Mouse (Mus musculus) forebrain, embryonic 12.5 days (tissue): ENCODE results near the gene Rnf185. TPM values are rescaled to one million over a fixed set of nuclear protein-coding genes. Genes with fewer than 3 reads are reported as not detected.
A peak's percentile ranks its signal among the peaks of the same experiment; 100 is the strongest.

Experiments used
- ATAC-seq: fragments of 200-750 bp; cut with Nextera tagmentation; 2 replicates; pipeline ENCODE4 v1.8.0; 2017; ENCODE audit warnings: moderate TSS enrichment; ENCODE audit not compliant: low FRiP score
- H3K27ac ChIP-seq: fragments of 300-500 bp; sonication (generic); 2 replicates; pipeline ENCODE4 v1.5.1; 2016; ENCODE audit warnings: mild to moderate bottlenecking
- H3K27me3 ChIP-seq: fragments of 300-500 bp; sonication (generic); 2 replicates; pipeline ENCODE4 v1.6.1; 2016; ENCODE audit warnings: mild to moderate bottlenecking
- H3K36me3 ChIP-seq: fragments of 300-500 bp; sonication (generic); replicated peaks from 2 replicates; pipeline ENCODE4 v1.6.1; 2016; ENCODE audit warnings: mild to moderate bottlenecking
- H3K4me1 ChIP-seq: fragments of 300-500 bp; sonication (generic); 2 replicates; pipeline ENCODE4 v1.6.1; 2016
- H3K4me2 ChIP-seq: fragments of 300-500 bp; sonication (generic); 2 replicates; pipeline ENCODE4 v1.6.1; 2016; ENCODE audit warnings: mild to moderate bottlenecking, moderate library complexity
- H3K4me3 ChIP-seq: fragments of 300-500 bp; sonication (generic); replicated peaks from 2 replicates; pipeline ENCODE4 v1.5.1; 2016; ENCODE audit warnings: mild to moderate bottlenecking
- H3K9ac ChIP-seq: fragments of 300-500 bp; sonication (generic); 2 replicates; pipeline ENCODE4 v1.6.1; 2016; ENCODE audit warnings: mild to moderate bottlenecking
- H3K9me3 ChIP-seq: fragments of 300-500 bp; sonication (generic); 2 replicates; pipeline ENCODE4 v1.6.1; 2016
- WGBS: fragments of 180-500 bp; shearing (Covaris S2); methylation state at CpG from one replicate; pipeline ENCODE4 v1.1.7; 2016; 5-methylcytosine and 5-hydroxymethylcytosine counted together
- polyA plus RNA-seq: library from polyadenylated mRNA; unstranded; fragments of >200 nt; fragmentation: Nextera tagmentation; extraction: Ambion mirVana; gene quantifications from 2 replicates; pipeline ENCODE4 v1.2.1, GENCODE M21; 2016

The Rnf185 gene
- polyA plus RNA-seq: 42.4 and 43.2 TPM in 2 replicates

DNA sequence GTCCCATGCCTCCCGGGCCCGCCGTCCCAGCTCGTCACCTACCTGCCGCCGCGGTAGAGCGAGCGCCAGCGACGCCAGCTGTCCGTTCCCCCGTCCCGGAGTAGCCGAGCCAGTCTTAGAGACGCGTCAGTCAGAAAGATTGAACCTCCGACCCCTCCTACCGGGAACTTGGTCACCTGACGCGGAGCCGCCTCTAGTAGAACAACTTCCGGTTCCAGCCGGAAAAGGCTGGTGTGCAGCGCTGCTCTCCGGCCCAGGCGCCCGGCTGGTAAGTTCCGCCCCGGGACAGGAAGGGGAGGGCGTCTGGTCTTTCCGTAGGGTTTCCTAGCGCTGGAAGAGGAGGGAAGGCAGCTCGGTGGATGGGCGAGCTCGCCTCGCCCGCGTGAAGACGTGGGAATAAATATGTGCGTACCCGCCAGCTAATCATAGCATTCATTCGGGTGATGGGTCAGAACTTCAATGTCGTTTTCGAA lies at the start of gene Rnf185:
Rnf185 (minus strand) TSS at position 197 of the 473 bp plus-strand sequence.
- Histone ChIP-seq H3K4me1 (peaks cover 19% of the 10 kb centered on the region), H3K27me3 (no peaks in the 10 kb centered on the region), H3K9ac (peak within 1 kb of the TSS; percentile 78), H3K9me3 (no peaks in the 10 kb centered on the region), H3K4me2 (peak within 1 kb of the TSS; percentile 81), H3K27ac (peak within 1 kb of the TSS; percentile 86), H3K4me3 (peak within 1 kb of the TSS; percentile 79), H3K36me3 (0 out of 2 replicates have a peak, but pooled peaks cover 5% of the 10 kb centered on the region)
- peak; percentile 98 for ATAC-seq
- under 1% methylated on average over 45 of the region's 45 CpGs for WGBS

DNA sequence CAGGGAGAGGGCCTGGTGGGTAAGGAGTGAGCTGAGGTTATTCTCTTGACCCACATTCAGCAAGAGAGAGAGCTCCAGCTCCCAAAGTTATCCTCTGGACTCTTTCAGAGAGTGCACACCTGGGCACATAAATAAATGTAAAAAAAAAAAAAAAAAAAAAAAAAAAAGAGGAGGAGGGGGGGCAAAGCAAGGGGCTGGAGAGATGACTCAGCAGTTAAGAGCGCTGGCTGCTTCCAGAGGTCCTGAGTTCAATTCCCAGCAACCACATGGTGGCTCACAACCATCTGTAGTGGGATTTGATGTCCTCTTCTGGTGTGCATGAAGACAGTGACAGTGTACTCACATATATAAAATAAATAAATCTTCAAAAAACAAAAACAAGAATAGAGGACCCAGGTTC lies 45.1 kb upstream of the Rnf185 start:
- no peak overlapping the region for H3K9ac ChIP-seq
- no peaks in the 10 kb centered on the region for H3K36me3 ChIP-seq
- H3K27me3 ChIP-seq: no peaks in the 10 kb centered on the region
- no peaks in the 10 kb centered on the region for H3K9me3 ChIP-seq
- no peak overlapping the region for H3K4me3 ChIP-seq
- H3K4me2 ChIP-seq: no peak overlapping the region
- H3K27ac ChIP-seq: no peak overlapping the region
- H3K4me1 ChIP-seq: no peaks in the 10 kb centered on the region
- no peak for ATAC-seq
- 92% methylated on average over 1 of the region's 1 CpGs for WGBS

DNA sequence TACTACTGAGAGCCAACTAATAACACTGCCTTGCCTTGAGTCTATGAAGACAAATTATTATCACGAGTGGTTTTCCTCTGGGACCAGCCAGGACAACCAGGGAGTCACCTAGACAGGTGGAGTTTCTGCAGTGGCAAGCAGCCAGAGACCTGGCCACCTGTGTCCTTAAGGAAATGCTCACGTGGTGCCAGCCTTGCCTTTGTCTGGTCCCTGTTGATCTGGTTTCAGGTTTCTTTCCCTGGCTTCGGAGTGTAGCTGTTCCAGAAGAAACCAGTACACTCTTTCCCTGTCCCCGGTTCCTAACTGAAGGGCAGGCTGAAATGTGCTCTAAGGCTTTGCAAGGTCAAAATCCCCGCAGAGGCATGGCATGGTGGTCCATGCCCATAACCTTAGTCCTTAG lies 44.6 kb upstream of the Rnf185 start:
- 62% methylated on average over 5 of the region's 5 CpGs for WGBS

DNA sequence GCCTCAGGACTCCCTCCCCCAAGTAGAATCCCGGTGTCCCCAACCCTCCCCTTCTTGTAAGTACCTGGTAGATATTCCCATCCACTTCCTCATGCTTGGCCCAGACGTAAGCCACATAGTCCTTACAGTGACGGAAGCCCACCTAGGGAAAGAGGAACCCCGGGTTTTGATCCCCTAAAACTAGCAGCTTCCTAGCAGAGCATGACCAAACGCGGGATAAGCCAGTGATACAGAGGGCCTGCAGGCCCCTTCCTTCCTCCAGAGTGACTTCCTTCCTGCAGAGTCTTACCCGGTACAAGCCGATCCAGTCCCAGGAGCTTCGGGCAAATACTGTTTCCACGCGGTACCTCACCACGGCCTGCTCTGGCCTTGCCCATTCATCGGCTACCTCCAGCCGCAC lies 43.3 kb upstream of the Rnf185 start:
- no peak overlapping the region for H3K27ac ChIP-seq
- no peak overlapping the region for H3K4me3 ChIP-seq
- H3K36me3 ChIP-seq: no peaks in the 10 kb centered on the region
- no peak overlapping the region for H3K4me2 ChIP-seq
- no peaks in the 10 kb centered on the region for H3K4me1 ChIP-seq
- H3K9ac ChIP-seq: no peak overlapping the region
- 95% methylated on average over 14 of the region's 14 CpGs for WGBS
- no peak for ATAC-seq
- H3K27me3 ChIP-seq: no peaks in the 10 kb centered on the region
- H3K9me3 ChIP-seq: no peaks in the 10 kb centered on the region

More for the DNA sequence above, 44.6 kb upstream of the Rnf185 start:
- H3K27me3 ChIP-seq: no peaks in the 10 kb centered on the region
- H3K4me3 ChIP-seq: no peak overlapping the region
- ATAC-seq: no peak
- H3K9ac ChIP-seq: no peak overlapping the region
- H3K27ac ChIP-seq: no peak overlapping the region
- H3K36me3 ChIP-seq: no peaks in the 10 kb centered on the region
- no peak overlapping the region for H3K4me2 ChIP-seq
- H3K4me1 ChIP-seq: no peaks in the 10 kb centered on the region
- no peaks in the 10 kb centered on the region for H3K9me3 ChIP-seq

DNA sequence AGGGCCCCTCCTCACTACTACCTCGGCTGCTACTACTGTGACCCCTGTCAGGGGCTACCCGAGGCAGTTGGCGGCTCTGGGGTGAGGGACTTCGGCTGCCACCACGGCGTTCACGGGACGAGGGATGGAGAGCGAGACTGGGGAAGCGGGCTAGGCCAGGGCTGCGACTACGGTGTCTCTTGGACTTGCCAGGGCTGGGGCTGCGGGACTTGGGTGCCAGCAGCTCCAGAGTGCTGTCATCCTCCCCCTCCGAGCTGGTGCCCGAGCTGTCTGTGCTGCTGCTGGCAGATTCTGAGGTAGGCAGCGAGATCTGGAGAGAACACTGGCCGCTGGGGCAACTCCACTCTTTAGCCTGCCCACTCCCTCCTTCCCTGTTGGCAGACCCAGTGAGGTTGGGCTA lies 42.7 kb upstream of the Rnf185 start:
- WGBS: 82% methylated on average over 17 of the region's 17 CpGs
- no peak overlapping the region for H3K9ac ChIP-seq
- no peaks in the 10 kb centered on the region for H3K27me3 ChIP-seq
- H3K4me1 ChIP-seq: no peaks in the 10 kb centered on the region
- H3K4me3 ChIP-seq: no peak overlapping the region
- no peak for ATAC-seq
- no peaks in the 10 kb centered on the region for H3K9me3 ChIP-seq
- no peak overlapping the region for H3K4me2 ChIP-seq
- H3K36me3 ChIP-seq: no peaks in the 10 kb centered on the region
- H3K27ac ChIP-seq: no peak overlapping the region

DNA sequence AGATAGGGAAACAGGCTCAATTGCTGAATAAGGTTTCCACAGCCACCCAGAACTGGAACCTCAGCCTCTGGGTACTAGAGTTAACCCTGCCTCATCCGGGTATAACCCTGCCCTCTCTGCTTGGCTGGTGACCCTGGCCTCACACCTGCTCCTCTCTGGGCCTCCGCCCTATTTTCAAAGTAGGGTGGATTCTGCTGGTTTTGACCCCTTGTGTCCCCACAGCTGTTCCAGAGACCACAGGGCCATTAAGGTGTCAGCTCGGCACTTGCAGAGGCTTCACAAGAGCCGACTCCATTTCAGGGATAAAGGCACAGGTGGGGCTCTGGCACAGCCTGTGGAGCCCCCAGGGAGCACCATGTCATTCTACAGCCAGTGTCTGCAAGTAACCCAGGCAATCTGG lies 40.6 kb upstream of the Rnf185 start:
- no peak overlapping the region for H3K27ac ChIP-seq
- ATAC-seq: no peak
- H3K4me2 ChIP-seq: no peak overlapping the region
- H3K36me3 ChIP-seq: no peaks in the 10 kb centered on the region
- no peaks in the 10 kb centered on the region for H3K9me3 ChIP-seq
- no peak overlapping the region for H3K9ac ChIP-seq
- peaks cover 4% of the 10 kb centered on the region; the same call in 1 of the 2 replicates for H3K4me1 ChIP-seq
- WGBS: 79% methylated on average over 4 of the region's 4 CpGs
- H3K4me3 ChIP-seq: no peak overlapping the region
- H3K27me3 ChIP-seq: no peaks in the 10 kb centered on the region

DNA sequence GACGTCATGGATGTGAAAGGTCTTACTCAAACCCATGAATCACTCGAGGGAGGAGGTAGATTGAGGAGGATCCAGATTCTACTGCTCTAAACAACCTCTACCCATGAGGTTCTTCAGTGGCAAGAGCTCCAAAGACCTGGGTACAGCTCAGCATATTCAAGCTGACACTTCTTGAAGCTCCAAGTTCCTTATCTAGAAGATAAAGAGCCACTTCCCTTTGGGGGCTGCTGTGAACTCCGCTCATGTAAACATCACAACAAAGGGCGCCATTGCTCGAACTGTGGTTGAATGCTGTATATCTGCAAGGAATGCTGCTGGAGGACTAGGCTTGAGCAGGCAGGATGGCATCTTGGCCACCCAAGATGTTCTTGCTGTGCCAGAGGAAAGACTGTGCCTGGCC lies 36.9 kb upstream of the Rnf185 start:
- H3K4me1 ChIP-seq: peaks cover 4% of the 10 kb centered on the region; the same call in 1 of the 2 replicates
- H3K27me3 ChIP-seq: no peaks in the 10 kb centered on the region
- H3K9me3 ChIP-seq: no peaks in the 10 kb centered on the region
- no peak overlapping the region for H3K9ac ChIP-seq
- ATAC-seq: no peak
- WGBS: 89% methylated on average over 5 of the region's 5 CpGs
- H3K36me3 ChIP-seq: no peaks in the 10 kb centered on the region
- no peak overlapping the region for H3K27ac ChIP-seq
- no peak overlapping the region for H3K4me3 ChIP-seq
- H3K4me2 ChIP-seq: no peak overlapping the region

DNA sequence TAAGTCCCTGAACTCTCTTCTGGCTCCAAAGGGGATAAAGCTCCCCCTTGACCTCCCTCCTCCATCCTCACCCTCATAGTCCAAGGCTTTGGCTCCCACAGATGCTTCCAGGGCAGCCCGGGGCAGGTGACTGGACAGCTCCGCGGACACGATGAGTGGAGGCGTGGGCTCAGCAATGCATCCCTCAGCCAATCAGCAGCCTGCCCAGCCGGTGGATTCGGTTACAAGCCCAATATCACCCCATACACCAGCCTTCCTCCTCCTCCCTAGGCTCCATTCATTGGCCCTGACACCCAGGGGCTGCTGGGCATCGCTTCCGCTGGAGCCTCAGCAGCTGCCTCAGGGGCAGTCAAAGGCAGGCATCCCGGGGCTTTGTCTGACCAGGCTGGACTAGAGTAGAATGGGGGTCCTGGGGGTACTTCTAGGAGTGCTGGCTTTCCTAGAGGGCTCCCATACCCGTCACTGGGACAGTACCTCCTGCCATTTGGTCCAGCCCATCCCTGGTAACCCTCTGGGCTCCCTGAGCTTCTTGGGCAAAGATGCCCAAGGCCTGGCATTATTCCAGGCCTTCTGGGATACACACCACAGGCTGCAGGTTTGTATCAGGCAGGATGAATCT lies 35.9 kb upstream of the Rnf185 start, which contains the start of gene Pla2g3:
Pla2g3 (plus strand) TSS at position 333 of the 619 bp plus-strand sequence.
- no peak within 1 kb of the TSS for H3K4me2 ChIP-seq
- H3K4me3 ChIP-seq: no peak within 1 kb of the TSS
- H3K4me1 ChIP-seq: peaks cover 4% of the 10 kb centered on the region; the same call in 1 of the 2 replicates
- H3K27me3 ChIP-seq: no peaks in the 10 kb centered on the region
- H3K27ac ChIP-seq: no peak within 1 kb of the TSS
- 30% methylated on average over 11 of the region's 11 CpGs for WGBS
- H3K9me3 ChIP-seq: no peaks in the 10 kb centered on the region
- no peak for ATAC-seq
- no peaks in the 10 kb centered on the region for H3K36me3 ChIP-seq
- no peak within 1 kb of the TSS for H3K9ac ChIP-seq

DNA sequence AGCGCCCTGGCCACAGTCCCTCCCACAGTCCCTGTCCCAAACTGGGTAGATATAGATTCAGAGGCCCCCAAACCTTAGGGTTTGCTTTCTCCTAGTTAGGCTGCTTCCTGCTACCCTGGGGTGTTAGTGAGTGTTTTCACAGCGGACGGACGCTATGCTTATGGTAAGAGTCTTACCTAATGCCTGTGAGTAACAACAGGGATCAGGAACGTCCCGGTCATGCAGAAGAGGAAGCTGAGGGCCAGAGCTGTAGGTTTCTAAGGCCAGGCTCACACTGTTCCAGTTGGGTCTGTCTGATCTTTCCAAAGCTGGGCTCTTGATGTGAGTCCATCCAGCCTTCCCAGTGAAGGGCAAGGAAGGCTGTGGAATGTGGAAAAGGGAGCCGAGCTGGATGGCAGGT lies 34.2 kb upstream of the Rnf185 start:
- Histone ChIP-seq H3K4me1 (peaks cover 4% of the 10 kb centered on the region; the same call in 1 of the 2 replicates), H3K9ac (no peak overlapping the region), H3K9me3 (no peaks in the 10 kb centered on the region), H3K27me3 (no peaks in the 10 kb centered on the region), H3K4me2 (no peak overlapping the region), H3K4me3 (no peak overlapping the region), H3K36me3 (no peaks in the 10 kb centered on the region), H3K27ac (no peak overlapping the region)
- WGBS: 81% methylated on average over 7 of the region's 7 CpGs
- no peak for ATAC-seq

DNA sequence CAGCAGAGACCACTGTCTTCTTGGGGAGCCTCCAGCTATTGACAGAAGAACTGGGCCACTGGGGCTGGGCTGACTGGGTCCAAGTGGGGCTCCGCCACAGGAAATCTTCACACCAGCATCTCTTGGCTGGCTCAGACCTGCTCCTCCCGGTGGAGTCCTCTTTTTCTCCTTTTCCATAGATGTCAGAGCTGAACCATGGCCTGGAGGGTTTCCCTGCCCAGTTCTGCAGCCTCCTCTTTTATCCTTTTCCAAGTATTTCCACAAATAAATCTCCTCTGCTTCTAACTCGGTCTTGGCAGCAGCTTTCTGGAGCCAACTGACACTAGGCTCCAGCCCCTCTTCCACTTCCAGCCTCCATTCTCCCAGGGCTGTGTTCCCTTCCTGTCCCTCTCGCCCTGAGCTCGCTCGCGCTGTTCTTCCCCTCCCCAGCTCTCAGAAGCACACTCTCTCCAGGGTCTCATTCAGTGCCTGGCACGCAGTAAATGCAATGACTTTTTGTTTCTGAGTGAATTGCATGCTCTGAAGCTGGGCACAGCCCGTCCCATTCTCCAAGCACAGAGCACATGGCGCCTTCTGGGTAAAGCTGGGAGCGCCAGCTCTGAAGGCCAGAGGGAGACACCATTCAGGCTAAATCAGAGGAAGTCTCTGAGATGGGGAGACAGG lies 31.9 kb upstream of the Rnf185 start:
- ATAC-seq: no peak
- Histone ChIP-seq H3K4me2 (no peak overlapping the region), H3K27ac (no peak overlapping the region), H3K4me1 (peaks cover 4% of the 10 kb centered on the region; the same call in 1 of the 2 replicates), H3K9ac (no peak overlapping the region), H3K36me3 (no peaks in the 10 kb centered on the region), H3K4me3 (no peak overlapping the region), H3K9me3 (no peaks in the 10 kb centered on the region), H3K27me3 (no peaks in the 10 kb centered on the region)
- WGBS: 64% methylated on average over 11 of the region's 11 CpGs

DNA sequence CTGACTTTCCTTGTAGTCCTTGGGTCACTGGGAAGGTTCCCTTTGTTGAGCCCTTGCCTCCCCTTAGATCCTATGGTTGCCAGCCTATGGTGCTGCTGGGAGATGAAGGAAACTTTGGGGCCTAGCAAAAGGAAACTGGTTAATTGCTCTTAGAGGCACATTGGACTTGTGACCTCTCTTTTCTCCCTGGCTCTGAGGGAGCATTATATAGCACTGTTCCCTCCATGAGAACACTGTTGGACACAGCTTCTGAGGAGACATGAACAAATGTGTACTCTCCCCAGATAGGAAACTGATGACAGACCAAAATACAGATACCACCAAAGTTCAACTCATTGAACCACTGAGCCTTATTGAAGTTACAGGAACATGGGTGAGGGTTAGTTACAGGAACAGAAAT lies 23.3 kb upstream of the Rnf185 start:
- Histone ChIP-seq H3K4me3 (no peak overlapping the region), H3K4me1 (no peaks in the 10 kb centered on the region), H3K4me2 (no peak overlapping the region), H3K27me3 (no peaks in the 10 kb centered on the region), H3K9ac (no peak overlapping the region), H3K27ac (no peak overlapping the region), H3K36me3 (no peaks in the 10 kb centered on the region), H3K9me3 (no peaks in the 10 kb centered on the region)
- ATAC-seq: no peak

DNA sequence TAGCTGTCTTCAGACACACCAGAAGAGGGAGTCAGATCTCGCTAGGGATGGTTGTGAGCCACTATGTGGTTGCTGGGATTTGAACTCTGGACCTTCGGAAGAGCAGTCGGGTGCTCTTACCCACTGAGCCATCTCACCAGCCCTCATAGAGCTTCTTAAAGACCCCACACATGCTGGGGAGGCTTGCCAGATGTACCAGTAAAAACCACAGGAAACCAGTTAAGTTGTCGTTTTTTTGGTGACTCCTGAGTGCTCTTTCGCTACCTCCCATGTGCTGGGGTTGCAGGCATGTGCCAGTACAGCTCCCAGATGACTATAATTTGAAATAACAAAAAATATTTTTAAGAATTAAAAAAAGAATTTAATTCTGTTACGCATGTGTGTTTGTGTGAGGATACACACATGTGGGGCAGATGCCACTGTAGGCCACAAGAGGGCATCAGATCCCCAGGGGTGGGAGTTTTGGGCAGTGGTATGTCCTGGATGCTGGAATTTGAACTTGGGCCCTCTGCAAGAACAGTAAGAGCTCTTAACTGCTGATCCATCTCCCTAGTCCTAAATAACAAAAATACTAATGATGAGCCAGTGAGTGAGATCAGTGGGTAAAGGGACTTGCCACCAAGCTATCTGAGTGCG lies 22.4 kb upstream of the Rnf185 start:
- Histone ChIP-seq H3K9ac (no peak overlapping the region), H3K9me3 (no peaks in the 10 kb centered on the region), H3K36me3 (no peaks in the 10 kb centered on the region), H3K27me3 (no peaks in the 10 kb centered on the region), H3K27ac (no peak overlapping the region), H3K4me3 (no peak overlapping the region), H3K4me2 (no peak overlapping the region), H3K4me1 (no peaks in the 10 kb centered on the region)
- no peak for ATAC-seq
- WGBS: 88% methylated on average over 7 of the region's 7 CpGs
